Comparison of ENCODE assay signal across 23 mouse cellular contexts in the genomic region with DNA sequence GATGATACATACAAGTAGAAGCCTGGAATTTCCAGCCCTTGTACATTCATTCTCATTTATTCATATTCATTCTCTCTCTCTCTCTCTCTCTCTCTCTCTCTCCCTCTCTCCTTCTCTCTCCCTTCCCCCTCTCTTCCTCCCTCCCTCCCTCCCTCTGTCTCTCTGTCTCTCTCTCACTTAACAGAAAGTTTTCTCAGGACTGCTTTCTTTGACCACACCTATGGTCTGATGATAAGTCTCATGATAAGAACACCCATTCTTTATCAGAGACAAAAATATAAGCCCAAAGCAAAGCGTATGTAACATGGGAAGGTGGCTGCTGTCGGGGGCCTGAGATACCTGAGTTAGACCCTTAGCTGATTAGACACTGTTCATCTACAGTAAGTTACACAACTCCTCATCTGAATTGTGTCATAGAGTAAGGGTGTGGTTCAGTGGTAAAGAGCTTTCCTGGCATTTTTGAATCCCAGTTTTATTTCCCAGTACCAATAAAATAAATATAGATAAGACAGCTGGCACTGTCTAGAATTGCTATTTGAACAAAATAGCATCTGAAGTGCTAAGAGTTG. TPM values are rescaled to one million over a fixed set of nuclear protein-coding genes. Genes with fewer than 3 reads are reported as not detected.
DNase-seq lines count a peak whose midpoint lies in the region; ATAC-seq and TF ChIP-seq lines count a peak whose summit lies in the region.
"Had no signal": no experiment of that assay in that cellular context is flagged by ENCODE, and none has a peak within 500 bp of the region (broad histone marks: within the 10 kb centered on the region; RNA-seq: fewer than 3 reads in every experiment).

No protein-coding gene starts in this region.

- no peak for TF ChIP-seq CTCF in gastrocnemius, adult 2 months (IDR thresholded peaks at IDR 0.05)

- peaks cover 72% of the 10 kb centered on the region for H3K36me3 ChIP-seq in liver, embryonic 15.5 days (replicated peaks)
- H3K36me3 ChIP-seq in forebrain, embryonic 10.5 days (replicated peaks) = peaks cover 100% of the 10 kb centered on the region

- ATAC-seq in liver, embryonic 15.5 days (ENCODE audit: insufficient read depth) = peak; percentile 69

- no peak for DNase-seq in gastrocnemius, adult 2 months
- DNase-seq in gastrocnemius, postnatal 36 days = no peak
- peak; percentile 29 for DNase-seq in large intestine, adult 2 months (ENCODE audit: low read depth, low spot score)
- DNase-seq in spleen, adult 18-20 months = no peak
- no peak for DNase-seq in left cerebral cortex, postnatal 14 days (ENCODE audit: low spot score in 2 of 2)
- no peak for DNase-seq in cerebellum, adult 11 months
- DNase-seq in forebrain, embryonic 10.5 days (ENCODE audit: extremely low spot score, low spot score) = no peak
- DNase-seq: adrenal gland, postnatal 14 days; cerebellum, adult 18-20 months; gastrocnemius, postnatal 10 days; heart, postnatal 4 days; retina, postnatal 1 day; thymus, postnatal 14 days had no signal

- WGBS in large intestine, adult 2 months = 29% methylated on average over 2 of the region's 2 CpGs
- 15% methylated on average over 2 of the region's 2 CpGs for WGBS in liver, embryonic 15.5 days (ENCODE audit: insufficient replicate concordance)
- WGBS in forebrain, embryonic 10.5 days = 93% methylated on average over 2 of the region's 2 CpGs

- H3K4me1 ChIP-seq in liver, embryonic 15.5 days (replicated peaks) = peaks cover 28% of the 10 kb centered on the region
- H3K4me1 ChIP-seq in forebrain, embryonic 10.5 days = no peaks in the 10 kb centered on the region
- H3K4me1 ChIP-seq: embryonic facial prominence, embryonic 10.5 days; forebrain, embryonic 12.5 days; heart, embryonic 15.5 days; kidney, embryonic 15.5 days; limb, embryonic 13.5 days had no signal

- H3K27me3 ChIP-seq in liver, embryonic 15.5 days = no peaks in the 10 kb centered on the region
- H3K27me3 ChIP-seq in forebrain, embryonic 10.5 days (ENCODE audit: poor library complexity, severe bottlenecking) = no peaks in the 10 kb centered on the region
- H3K27me3 ChIP-seq: forebrain, embryonic 12.5 days; heart, embryonic 15.5 days; kidney, embryonic 15.5 days; limb, embryonic 13.5 days; megakaryocyte, embryonic 14.5 days had no signal

- no peak overlapping the region for H3K4me3 ChIP-seq in gastrocnemius, adult 2 months
- H3K4me3 ChIP-seq in liver, embryonic 15.5 days (replicated peaks) = no peak overlapping the region
- H3K4me3 ChIP-seq in forebrain, embryonic 10.5 days = no peak overlapping the region
- H3K4me3 ChIP-seq: embryonic facial prominence, embryonic 10.5 days; forebrain, embryonic 12.5 days; heart, adult 2 months; heart, embryonic 15.5 days; kidney, embryonic 15.5 days; limb, embryonic 13.5 days; megakaryocyte, embryonic 14.5 days had no signal

- H3K9ac ChIP-seq in liver, embryonic 15.5 days = no peak overlapping the region
- H3K9ac ChIP-seq: forebrain, embryonic 12.5 days; heart, embryonic 15.5 days; kidney, embryonic 15.5 days; limb, embryonic 13.5 days had no signal

- intact Hi-C loops in gastrocnemius, adult 2 months (cut with DNase I) = no loop called here
- intact Hi-C loops in gastrocnemius, postnatal 36 days (cut with DNase I) = no loop called here
- intact Hi-C loops in left cerebral cortex, postnatal 14 days (cut with DNase I) = no loop called here

- no peaks in the 10 kb centered on the region for H3K9me3 ChIP-seq in liver, embryonic 15.5 days (replicated peaks)
- no peaks in the 10 kb centered on the region for H3K9me3 ChIP-seq in forebrain, embryonic 10.5 days
- H3K9me3 ChIP-seq: embryonic facial prominence, embryonic 10.5 days; forebrain, embryonic 12.5 days; heart, embryonic 15.5 days; kidney, embryonic 15.5 days; limb, embryonic 13.5 days; megakaryocyte, embryonic 14.5 days had no signal

- peak overlapping the region; percentile 73; the same call in 1 of the 2 replicates for H3K27ac ChIP-seq in gastrocnemius, adult 2 months
- H3K27ac ChIP-seq in liver, embryonic 15.5 days (replicated peaks) = peak overlapping the region; percentile 75
- no peak overlapping the region for H3K27ac ChIP-seq in forebrain, embryonic 10.5 days
- H3K27ac ChIP-seq: embryonic facial prominence, embryonic 10.5 days; forebrain, embryonic 12.5 days; heart, embryonic 15.5 days; kidney, embryonic 15.5 days; limb, embryonic 13.5 days had no signal

- H3K4me2 ChIP-seq in liver, embryonic 15.5 days = peak overlapping the region; percentile 32
- H3K4me2 ChIP-seq: forebrain, embryonic 12.5 days; heart, embryonic 15.5 days; kidney, embryonic 15.5 days; limb, embryonic 13.5 days had no signal

RNA-seq across cellular contexts. Expression of gene Exosc7, which starts 11.5 kb away (rescaled TPM):
- 10 to 100 TPM; 18.3 to 21.3 TPM for total RNA-seq in gastrocnemius, adult 2 months (2021)
- 10 to 100 TPM; 16.6 to 19.7 TPM for total RNA-seq in gastrocnemius, postnatal 36 days (2021)
- polyA plus RNA-seq in large intestine, adult 2 months (2012; rRNA removed) = 28.9 and 33.2 TPM in 2 replicates
- 70.3 and 73.1 TPM in 2 replicates for polyA plus RNA-seq in liver, embryonic 15.5 days (2015; fragmentation: Nextera tagmentation; extraction: Ambion mirVana)
- total RNA-seq in left cerebral cortex, postnatal 14 days (2021) = 10 to 100 TPM; 37.6 to 39.1 TPM
- 166 and 168 TPM in 2 replicates for polyA plus RNA-seq in forebrain, embryonic 10.5 days (2016; fragmentation: Nextera tagmentation; extraction: Ambion mirVana)

RNA-seq across cellular contexts. Expression of gene Zdhhc3, which starts 11.5 kb away (rescaled TPM):
- total RNA-seq in gastrocnemius, adult 2 months (2021) = 10 to 100 TPM; 53.2 to 55.8 TPM
- 10 to 100 TPM; 47.5 to 56.3 TPM for total RNA-seq in gastrocnemius, postnatal 36 days (2021)
- polyA plus RNA-seq in large intestine, adult 2 months (2012; rRNA removed) = 89.6 and 152 TPM in 2 replicates
- 30.7 and 31.7 TPM in 2 replicates for polyA plus RNA-seq in liver, embryonic 15.5 days (2015; fragmentation: Nextera tagmentation; extraction: Ambion mirVana)
- 10 to 100 TPM; 70.4 to 73.6 TPM for total RNA-seq in left cerebral cortex, postnatal 14 days (2021)
- 83.6 and 85.8 TPM in 2 replicates for polyA plus RNA-seq in forebrain, embryonic 10.5 days (2016; fragmentation: Nextera tagmentation; extraction: Ambion mirVana)

RNA-seq across cellular contexts. Expression of gene Clec3b, which starts 26.2 kb away (rescaled TPM):
- 10 to 100 TPM; 33.5 to 50.2 TPM for total RNA-seq in gastrocnemius, adult 2 months (2021)
- 10 to 100 TPM; 36.8 to 42.0 TPM for total RNA-seq in gastrocnemius, postnatal 36 days (2021)
- 38.1 and 51.1 TPM in 2 replicates for polyA plus RNA-seq in large intestine, adult 2 months (2012; rRNA removed)
- polyA plus RNA-seq in liver, embryonic 15.5 days (2015; fragmentation: Nextera tagmentation; extraction: Ambion mirVana) = 0.12 TPM in 1 of 2 replicates, not detected in the other
- total RNA-seq in left cerebral cortex, postnatal 14 days (2021) = 1 to 10 TPM; 5.2 to 5.4 TPM
- 0.32 TPM in 1 of 2 replicates, not detected in the other for polyA plus RNA-seq in forebrain, embryonic 10.5 days (2016; fragmentation: Nextera tagmentation; extraction: Ambion mirVana)
- total RNA-seq: MEL had no signal
- polyA plus RNA-seq: embryonic facial prominence, embryonic 10.5 days; neural tube, embryonic 11.5 days had no signal

Comparison
In these comparisons a context has a peak if more than half of its experiments do, and no peak if none do; other contexts are left out.
1. RNA of gene Clec3b, which starts 26.2 kb away (total RNA-seq): 33.5 to 50.2 TPM in gastrocnemius, adult 2 months and 36.8 to 42.0 TPM in gastrocnemius, postnatal 36 days; 5.2 to 5.4 TPM in left cerebral cortex, postnatal 14 days; every median in the first group is over 4 times any median in the second.